Mouse (Mus musculus) stomach, embryonic 14.5 days (tissue): ENCODE results near the gene Tas2r131. TPM values are rescaled to one million over a fixed set of nuclear protein-coding genes. Genes with fewer than 3 reads are reported as not detected.
"Not testable (repeated sequence)": the region's sequence is repeated elsewhere in the genome, so short reads cannot be mapped to it uniquely, and the experiment has no call there.

Source experiments
- ATAC-seq: fragments of 200-750 bp; cut with Nextera tagmentation; 2 replicates; pipeline ENCODE4 v1.8.0; 2017; ENCODE audit warnings: low read depth, moderate TSS enrichment; ENCODE audit not compliant: insufficient number of reproducible peaks, insufficient read depth, low FRiP score
- H3K27ac ChIP-seq: fragments of 300-500 bp; sonication (generic); 2 replicates; pipeline ENCODE4 v1.5.1; 2014; ENCODE audit warnings: mild to moderate bottlenecking, low read length, moderate library complexity, mixed read lengths
- H3K27me3 ChIP-seq: fragments of 300-500 bp; sonication (generic); 2 replicates; pipeline ENCODE4 v1.6.1; 2014; ENCODE audit warnings: low read length, control low read depth, mixed read lengths; ENCODE audit not compliant: control insufficient read depth, insufficient read depth
- H3K36me3 ChIP-seq: fragments of 300-500 bp; sonication (generic); 2 replicates; pipeline ENCODE4 v1.6.1; 2014; ENCODE audit warnings: mild to moderate bottlenecking, control low read depth, low read length, moderate library complexity, mixed read lengths; ENCODE audit not compliant: control insufficient read depth, insufficient read depth
- H3K4me1 ChIP-seq: fragments of 300-500 bp; sonication (generic); 2 replicates; pipeline ENCODE4 v1.6.1; 2014; ENCODE audit warnings: low read length, control low read depth, mixed read lengths; ENCODE audit not compliant: control insufficient read depth, insufficient read depth
- H3K4me2 ChIP-seq: fragments of 300-500 bp; sonication (generic); replicated peaks from 2 replicates; pipeline ENCODE4 v1.6.1; 2014; ENCODE audit warnings: low read depth, low read length, control low read depth
- H3K4me3 ChIP-seq: fragments of 300-500 bp; sonication (generic); 2 replicates; pipeline ENCODE4 v1.5.1; 2014; ENCODE audit warnings: low read depth, low read length, control low read depth
- H3K9ac ChIP-seq: fragments of 300-500 bp; sonication (generic); replicated peaks from 2 replicates; pipeline ENCODE4 v1.6.1; 2014; ENCODE audit warnings: low read depth, mild to moderate bottlenecking, control low read depth, low read length, moderate library complexity, mixed read lengths
- H3K9me3 ChIP-seq: fragments of 300-500 bp; sonication (generic); 2 replicates; pipeline ENCODE4 v1.6.1; 2016; ENCODE audit warnings: low read depth, low read length, control low read depth; ENCODE audit not compliant: control insufficient read depth
- WGBS: fragments of 180-500 bp; shearing (Covaris S2); extraction: QIAGEN DNeasy Blood & Tissue Kit; methylation state at CpG from one replicate; pipeline ENCODE4 v1.1.7; 2014; 5-methylcytosine and 5-hydroxymethylcytosine counted together
- polyA plus RNA-seq: library from polyadenylated mRNA; unstranded; fragments of >200 nt; fragmentation: Nextera tagmentation; extraction: Ambion mirVana; gene quantifications from 2 replicates; pipeline ENCODE4 v1.2.1, GENCODE M21; 2014

The Tas2r131 gene
- polyA plus RNA-seq: not detected in 2 replicates

GRCm38 (mm10) chr6:132957819-132958218, at the start of gene Tas2r131:
TSS of gene Tas2r131 (minus strand) at chr6:132957919.
- 71% methylated on average over 1 of the region's 1 CpGs for WGBS
- no peaks in the 10 kb centered on the region for H3K9me3 ChIP-seq
- no peak within 1 kb of the TSS for H3K9ac ChIP-seq
- H3K4me3 ChIP-seq: no peak within 1 kb of the TSS
- no peak within 1 kb of the TSS for H3K27ac ChIP-seq
- H3K36me3 ChIP-seq: no peaks in the 10 kb centered on the region
- H3K4me2 ChIP-seq: no peak within 1 kb of the TSS
- no peak for ATAC-seq
- H3K27me3 ChIP-seq: no peaks in the 10 kb centered on the region
- no peaks in the 10 kb centered on the region for H3K4me1 ChIP-seq

- WGBS: 85% methylated on average over 2 of the region's 2 CpGs
- H3K27me3 ChIP-seq: no peaks in the 10 kb centered on the region
- H3K4me1 ChIP-seq: no peaks in the 10 kb centered on the region
- no peaks in the 10 kb centered on the region for H3K36me3 ChIP-seq
- H3K27ac ChIP-seq: no peak within 1 kb of the TSS
- no peak within 1 kb of the TSS for H3K4me3 ChIP-seq
- no peak for ATAC-seq
- H3K9ac ChIP-seq: no peak within 1 kb of the TSS
- H3K9me3 ChIP-seq: no peaks in the 10 kb centered on the region
- H3K4me2 ChIP-seq: no peak within 1 kb of the TSS
Measured at GRCm38 (mm10) chr6:132980865-132981264, 23.1 kb upstream of the Tas2r131 start, which contains the start of gene Tas2r109. TSS of gene Tas2r109 (minus strand) at chr6:132980965.

GRCm38 (mm10) chr6:132950802-132951201, 6.9 kb downstream of the Tas2r131 start, which contains the start of gene Tas2r129:
TSS of gene Tas2r129 (plus strand) at chr6:132951102.
- no peak for ATAC-seq
- no peaks in the 10 kb centered on the region for H3K36me3 ChIP-seq
- WGBS: 79% methylated on average over 2 of the region's 2 CpGs
- no peak within 1 kb of the TSS for H3K9ac ChIP-seq
- H3K4me3 ChIP-seq: no peak within 1 kb of the TSS
- no peak within 1 kb of the TSS for H3K27ac ChIP-seq
- no peaks in the 10 kb centered on the region for H3K4me1 ChIP-seq
- H3K4me2 ChIP-seq: no peak within 1 kb of the TSS
- no peaks in the 10 kb centered on the region for H3K27me3 ChIP-seq
- H3K9me3 ChIP-seq: no peaks in the 10 kb centered on the region

- not testable (repeated sequence) for H3K4me2 ChIP-seq, H3K4me3 ChIP-seq, H3K9me3 ChIP-seq, H3K36me3 ChIP-seq, H3K27me3 ChIP-seq, ATAC-seq, H3K9ac ChIP-seq, H3K27ac ChIP-seq, H3K4me1 ChIP-seq
Measured at GRCm38 (mm10) chr6:132941376-132941775, 16.3 kb downstream of the Tas2r131 start.

GRCm38 (mm10) chr6:132909351-132909750, 48.4 kb downstream of the Tas2r131 start, which contains the start of gene Tas2r125:
TSS of gene Tas2r125 (plus strand) at chr6:132909651.
- no peaks in the 10 kb centered on the region for H3K27me3 ChIP-seq
- ATAC-seq: no peak
- 82% methylated on average over 3 of the region's 3 CpGs for WGBS

More at GRCm38 (mm10) chr6:132909351-132909750, 48.4 kb downstream of the Tas2r131 start, which contains the start of gene Tas2r125:
- Histone ChIP-seq H3K4me3 (no peak within 1 kb of the TSS), H3K9me3 (no peaks in the 10 kb centered on the region), H3K36me3 (no peaks in the 10 kb centered on the region), H3K4me2 (no peak within 1 kb of the TSS), H3K9ac (no peak within 1 kb of the TSS), H3K4me1 (no peaks in the 10 kb centered on the region), H3K27ac (no peak within 1 kb of the TSS)

Other genes starting within 250 kb of the Tas2r131 start
- gene Tas2r122, start 246.0 kb downstream of the Tas2r131 start, polyA plus RNA-seq: not detected in 2 replicates
- gene Tas2r115, start 219.9 kb downstream of the Tas2r131 start, polyA plus RNA-seq: not detected in 2 replicates
- not detected in 2 replicates for gene Tas2r124, start 203.2 kb downstream of the Tas2r131 start, polyA plus RNA-seq
- not detected in 2 replicates for gene Tas2r102, start 195.8 kb downstream of the Tas2r131 start, polyA plus RNA-seq
- not detected in 2 replicates for gene Tas2r136, start 179.8 kb downstream of the Tas2r131 start, polyA plus RNA-seq
- gene Tas2r117, start 155.1 kb downstream of the Tas2r131 start, polyA plus RNA-seq: not detected in 2 replicates
- not detected in 2 replicates for gene Tas2r123, start 110.8 kb downstream of the Tas2r131 start, polyA plus RNA-seq
- not detected in 2 replicates for gene Tas2r116, start 102.5 kb downstream of the Tas2r131 start, polyA plus RNA-seq
- gene Tas2r110, start 89.9 kb downstream of the Tas2r131 start, polyA plus RNA-seq: not detected in 2 replicates
- gene Tas2r113, start 64.9 kb downstream of the Tas2r131 start, polyA plus RNA-seq: not detected in 2 replicates
- not detected in 2 replicates for gene Tas2r125, start 48.3 kb downstream of the Tas2r131 start, polyA plus RNA-seq
- not detected in 2 replicates for gene Tas2r129, start 6.8 kb downstream of the Tas2r131 start, polyA plus RNA-seq
- not detected in 2 replicates for gene Tas2r109, start 23.0 kb upstream of the Tas2r131 start, polyA plus RNA-seq
- not detected in 2 replicates for gene Tas2r103, start 79.2 kb upstream of the Tas2r131 start, polyA plus RNA-seq
- not detected in 2 replicates for gene Tas2r140, start 97.9 kb upstream of the Tas2r131 start, polyA plus RNA-seq
- 80.4 and 86.0 TPM in 2 replicates for gene Smim10l1, start 147.0 kb upstream of the Tas2r131 start, polyA plus RNA-seq